Mouse (Mus musculus) liver, embryonic 14.5 days (tissue): ENCODE measurements at regions not wholly inside any gene's neighbourhood (a gene's known extent, or its start where the extent isn't known, plus 50 kb on each side); places are given as distances from the start of the nearest gene placed in this dataset.

Experiments
- ATAC-seq: fragments of 200-750 bp; cut with Nextera tagmentation; 2 replicates; pipeline ENCODE4 v1.8.0; 2017; ENCODE audit warnings: moderate number of reproducible peaks, mild to moderate bottlenecking, moderate library complexity; ENCODE audit not compliant: insufficient read depth
- DNase-seq, 3 experiments: peaks; one replicate each; pipeline ENCODE4 v3.0.0-alpha.2; 2012 to 2013; ENCODE audit warnings: low read depth in 3 of 3, low spot score in 3 of 3
- H3K27ac ChIP-seq: fragments of 300-500 bp; sonication (generic); 2 replicates; pipeline ENCODE4 v1.5.1; 2014; ENCODE audit warnings: moderate library complexity, mild to moderate bottlenecking, control low read depth, inconsistent platforms
- H3K27me3 ChIP-seq: fragments of 300-500 bp; sonication (generic); 2 replicates; pipeline ENCODE4 v1.6.1; 2014; ENCODE audit warnings: mild to moderate bottlenecking, low read length, moderate library complexity; ENCODE audit not compliant: control insufficient read depth, insufficient read depth
- H3K36me3 ChIP-seq: fragments of 300-500 bp; sonication (generic); replicated peaks from 2 replicates; pipeline ENCODE4 v1.6.1; 2014; ENCODE audit warnings: low read depth; ENCODE audit not compliant: control insufficient read depth, insufficient read depth
- H3K4me1 ChIP-seq, 2 experiments: fragments of 200-500 bp in 1 of 2; fragments of 300-500 bp in 1 of 2; sonication (generic) in 1 of 2; replicated peaks; 2 replicates each; pipeline ENCODE4 v1.6.1; 2012 to 2014; ENCODE audit warnings: antibody characterized with exemption in 1 of 2, inconsistent platforms in 1 of 2, low read length in 1 of 2; ENCODE audit not compliant: control insufficient read depth in 2 of 2, insufficient read depth in 2 of 2
- H3K4me2 ChIP-seq: fragments of 300-500 bp; sonication (generic); 2 replicates; pipeline ENCODE4 v1.6.1; 2014; ENCODE audit warnings: low read depth, mild to moderate bottlenecking, control low read depth, moderate library complexity
- H3K4me3 ChIP-seq, 2 experiments: fragments of 200-500 bp in 1 of 2; fragments of 300-500 bp in 1 of 2; sonication (generic) in 1 of 2; 2 replicates each; pipeline ENCODE4 v1.5.1; 2012 to 2014; ENCODE audit warnings: low read depth in 2 of 2, low read length in 2 of 2, mild to moderate bottlenecking in 2 of 2, control low read depth in 1 of 2, inconsistent platforms in 1 of 2, moderate library complexity in 1 of 2; ENCODE audit not compliant: insufficient read depth in 1 of 2
- H3K9ac ChIP-seq: fragments of 300-500 bp; sonication (generic); replicated peaks from 2 replicates; pipeline ENCODE4 v1.6.1; 2014; ENCODE audit warnings: mild to moderate bottlenecking, control low read depth, moderate library complexity
- H3K9me3 ChIP-seq: fragments of 300-500 bp; sonication (generic); 2 replicates; pipeline ENCODE4 v1.6.1; 2016; ENCODE audit warnings: low read length, mixed read lengths; ENCODE audit not compliant: control insufficient read depth
- CTCF ChIP-seq: IDR thresholded peaks from 2 replicates; pipeline ENCODE4 v1.5.1; 2016; ENCODE audit warnings: antibody characterized with exemption, low read depth, control low read depth
- EP300 ChIP-seq: IDR thresholded peaks from 2 replicates; pipeline ENCODE4 v1.6.1; 2016; ENCODE audit warnings: antibody characterized with exemption, low read depth
- WGBS: fragments of 180-500 bp; shearing (Covaris S2); extraction: QIAGEN DNeasy Blood & Tissue Kit; methylation state at CpG from one replicate; pipeline ENCODE4 v1.1.7; 2014; ENCODE audit not compliant: insufficient replicate concordance; 5-methylcytosine and 5-hydroxymethylcytosine counted together

- 45% methylated on average over 10 of the region's 10 CpGs for WGBS
- no peak for ATAC-seq
- DNase-seq = no peak
These were observed 104.4 kb downstream of the 3100002H09Rik start for GRCm38 (mm10) chr4:124506083-124506647.

GRCm38 (mm10) chr4:124501785-124502184 lies 108.8 kb downstream of the 3100002H09Rik start:
- WGBS = 65% methylated on average over 5 of the region's 5 CpGs
- Histone ChIP-seq H3K27ac (no peak overlapping the region), H3K9me3 (no peaks in the 10 kb centered on the region), H3K27me3 (no peaks in the 10 kb centered on the region), H3K36me3 (no peaks in the 10 kb centered on the region), H3K4me1 (no peaks in the 10 kb centered on the region), H3K9ac (no peak overlapping the region), H3K4me2 (no peak overlapping the region), H3K4me3 (no peak overlapping the region)
- ATAC-seq (no peak), DNase-seq (no peak)
- TF ChIP-seq CTCF = no peak
- no peak for TF ChIP-seq EP300

More at GRCm38 (mm10) chr4:124506083-124506647, 104.4 kb downstream of the 3100002H09Rik start:
- Histone ChIP-seq H3K9ac (no peak overlapping the region), H3K27ac (no peak overlapping the region), H3K4me2 (no peak overlapping the region), H3K27me3 (no peaks in the 10 kb centered on the region), H3K36me3 (no peaks in the 10 kb centered on the region), H3K9me3 (no peaks in the 10 kb centered on the region), H3K4me3 (no peak overlapping the region), H3K4me1 (no peaks in the 10 kb centered on the region)
- TF ChIP-seq CTCF (no peak), EP300 (no peak)

- DNase-seq (no peak), ATAC-seq (no peak)
- Histone ChIP-seq H3K27me3 (no peaks in the 10 kb centered on the region), H3K36me3 (no peaks in the 10 kb centered on the region), H3K4me1 (no peaks in the 10 kb centered on the region), H3K4me2 (no peak overlapping the region), H3K27ac (no peak overlapping the region), H3K9ac (no peak overlapping the region), H3K4me3 (no peak overlapping the region), H3K9me3 (no peaks in the 10 kb centered on the region)
- no peak for TF ChIP-seq CTCF
- no peak for TF ChIP-seq EP300
- 58% methylated on average over 16 of the region's 16 CpGs for WGBS
These were observed 112.6 kb downstream of the 3100002H09Rik start for GRCm38 (mm10) chr4:124498043-124498442.

GRCm38 (mm10) chr4:124485941-124486581 lies 124.5 kb downstream of the 3100002H09Rik start:
- no peak overlapping the region for H3K4me3 ChIP-seq
- no peaks in the 10 kb centered on the region for H3K4me1 ChIP-seq
- H3K27me3 ChIP-seq = no peaks in the 10 kb centered on the region; the same call in 1 of the 2 replicates
- DNase-seq (no peak), ATAC-seq (no peak)
- H3K36me3 ChIP-seq = no peaks in the 10 kb centered on the region
- H3K9ac ChIP-seq = no peak overlapping the region
- TF ChIP-seq CTCF (no peak), EP300 (no peak)
- WGBS = 7% methylated on average over 12 of the region's 12 CpGs
- H3K27ac ChIP-seq = no peak overlapping the region
- no peak overlapping the region for H3K4me2 ChIP-seq
- H3K9me3 ChIP-seq = no peaks in the 10 kb centered on the region

GRCm38 (mm10) chr4:124484613-124485586 lies 125.7 kb downstream of the 3100002H09Rik start:
- no peak overlapping the region for H3K4me2 ChIP-seq
- DNase-seq (no peak), ATAC-seq (no peak)
- no peak overlapping the region for H3K27ac ChIP-seq
- TF ChIP-seq CTCF (no peak), EP300 (no peak)
- H3K4me1 ChIP-seq = no peaks in the 10 kb centered on the region
- no peak overlapping the region for H3K4me3 ChIP-seq
- H3K27me3 ChIP-seq = no peaks in the 10 kb centered on the region; the same call in 1 of the 2 replicates
- no peak overlapping the region for H3K9ac ChIP-seq
- 24% methylated on average over 19 of the region's 19 CpGs for WGBS
- H3K36me3 ChIP-seq = no peaks in the 10 kb centered on the region
- no peaks in the 10 kb centered on the region for H3K9me3 ChIP-seq
